Mouse (Mus musculus) skeletal muscle tissue, adult 2 months (tissue): ENCODE data around the gene Gm17416.

Source experiments
- DNase-seq: peaks from one replicate; pipeline ENCODE4 v3.0.0-alpha.2; 2012; ENCODE audit warnings: low read depth, low spot score

Gene Gm17416

DNA sequence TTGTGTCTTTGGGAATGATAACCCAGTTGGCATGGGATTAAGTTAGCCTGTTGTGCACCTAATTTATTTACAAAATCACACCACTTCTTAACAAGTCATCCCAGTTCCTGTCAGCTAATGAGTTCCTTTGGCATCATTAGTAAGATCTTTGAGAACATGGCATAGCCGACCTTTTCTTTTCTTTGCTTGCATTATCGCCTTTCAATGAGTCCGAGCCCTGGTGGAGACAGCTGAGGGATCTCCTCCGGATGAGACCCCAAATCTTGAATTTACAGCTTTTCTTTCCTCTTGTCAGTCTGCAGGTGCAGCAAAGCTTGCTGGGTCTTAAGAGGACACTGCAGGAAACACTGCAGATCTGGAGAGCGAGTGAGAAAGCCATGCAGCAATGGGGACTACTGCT is at the start of gene Gm17416:
Gene Gm17416, plus strand, starts transcription at position 301 of the 400 bp plus-strand sequence.
- DNase-seq = no peak

DNA sequence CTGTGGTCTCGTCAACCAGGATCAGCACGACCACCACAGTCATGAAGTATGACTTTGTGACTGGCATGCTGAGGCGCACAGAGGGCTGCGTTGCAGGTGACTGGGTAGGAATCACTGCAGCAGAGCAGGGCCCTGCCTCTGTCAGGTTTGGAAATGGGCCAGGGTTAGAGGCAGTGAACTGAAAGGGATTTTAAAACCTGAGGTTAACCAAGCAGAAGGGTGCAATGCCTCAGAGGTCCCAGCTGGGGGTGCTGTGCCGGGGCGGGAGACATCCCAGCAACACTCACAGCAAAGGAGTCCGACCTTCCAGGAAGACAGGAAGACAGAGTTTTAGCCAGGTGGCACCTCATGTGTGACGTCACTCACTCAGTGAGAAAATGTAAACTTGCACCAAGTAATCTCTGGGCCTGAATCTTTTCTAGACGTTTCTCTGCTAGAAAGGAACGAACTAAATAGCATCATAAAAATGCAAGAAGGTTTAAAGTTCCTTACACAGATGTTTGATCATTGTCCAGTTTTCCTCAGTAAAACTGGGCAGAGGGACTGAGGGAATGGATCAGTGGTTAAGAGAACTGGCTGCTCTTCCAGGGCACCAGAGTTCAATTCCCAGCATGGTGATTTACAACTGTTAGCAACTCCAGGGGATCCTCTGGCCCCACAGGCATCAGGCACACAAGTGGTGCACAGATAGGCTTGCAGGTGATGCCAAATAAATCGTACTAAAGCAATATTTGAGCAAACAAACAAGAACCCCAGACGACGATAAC is 29.0 kb upstream of the Gm17416 start, which contains the start of gene Defb29:
Gene Defb29, minus strand, starts transcription at position 155 of the 767 bp plus-strand sequence.
- DNase-seq = no peak

DNA sequence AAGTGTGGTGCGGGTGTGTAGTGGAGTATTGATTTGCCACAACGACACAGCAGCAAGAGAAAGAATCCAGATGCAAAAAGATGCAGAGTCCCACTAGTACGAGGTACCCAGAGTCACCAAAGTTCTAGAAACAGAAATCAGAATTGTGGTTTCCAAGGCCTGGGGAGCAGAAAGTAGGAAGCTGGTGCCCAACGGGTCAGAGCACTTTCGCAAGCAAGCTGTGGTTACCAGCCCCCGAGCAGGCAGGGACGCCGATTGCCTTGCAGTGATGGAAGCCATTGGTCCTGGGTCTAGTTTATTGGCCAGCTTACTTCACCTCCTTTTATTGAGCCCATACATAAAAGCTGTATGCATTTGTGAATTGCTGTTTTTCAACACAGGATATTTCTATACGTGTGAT is 27.2 kb upstream of the Gm17416 start:
- no peak for DNase-seq

DNA sequence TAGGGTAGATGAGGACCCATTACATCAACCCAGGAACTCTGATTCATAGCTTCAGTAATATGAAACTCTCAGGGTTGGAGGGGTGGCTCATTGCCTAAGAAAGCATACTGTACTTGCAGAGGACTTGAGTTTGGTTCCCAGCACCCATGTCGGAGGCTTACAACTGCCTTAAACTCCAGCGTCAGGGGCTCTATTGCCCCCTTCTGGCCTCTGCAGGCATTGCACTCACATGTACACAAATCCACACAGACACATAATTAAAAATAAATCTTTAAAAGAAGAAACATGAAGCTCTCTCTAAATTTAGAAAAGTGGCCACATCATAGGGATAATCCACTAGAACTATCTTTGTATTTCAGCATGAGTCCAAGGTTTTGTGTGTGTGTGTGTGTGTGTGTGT is 26.2 kb upstream of the Gm17416 start:
- DNase-seq = no peak

DNA sequence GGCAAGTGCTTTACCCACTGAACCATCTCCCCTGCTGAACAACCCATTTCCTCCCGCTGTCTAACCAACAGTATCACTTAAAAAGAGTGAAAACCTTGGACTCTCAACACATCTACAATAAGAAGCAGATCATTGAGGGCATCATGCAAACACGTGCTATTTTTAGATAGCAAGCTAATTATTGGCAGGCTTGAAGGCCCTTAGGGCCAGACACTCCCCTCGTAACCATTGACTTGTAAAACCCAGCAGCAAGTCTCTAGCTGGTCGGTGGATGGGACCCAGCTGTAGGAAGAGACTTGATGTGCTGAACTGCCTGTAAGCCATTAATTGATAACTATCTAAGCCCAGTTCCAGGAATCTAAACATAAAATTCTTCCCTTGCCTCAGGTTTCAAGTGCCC is 25.7 kb upstream of the Gm17416 start:
- no peak for DNase-seq

DNA sequence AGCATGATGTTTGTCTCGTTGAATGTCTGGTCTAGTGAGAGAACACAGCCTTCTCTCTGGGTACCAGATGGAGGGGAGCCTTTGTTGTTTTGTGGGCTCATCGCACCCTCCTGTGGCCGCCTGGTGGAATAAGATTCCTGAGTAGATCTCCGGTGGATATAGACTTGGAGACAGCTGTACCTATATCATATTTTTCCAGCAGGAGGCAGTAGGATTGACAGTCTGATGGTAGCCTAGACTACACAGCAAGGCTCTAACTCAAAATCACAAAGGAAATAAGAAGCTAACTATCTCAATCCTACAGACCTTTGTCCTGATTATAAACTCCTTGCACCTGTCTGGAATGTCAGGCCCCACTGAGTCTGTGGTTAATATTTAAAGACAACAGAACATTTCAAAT is 24.4 kb upstream of the Gm17416 start:
- DNase-seq = no peak

DNA sequence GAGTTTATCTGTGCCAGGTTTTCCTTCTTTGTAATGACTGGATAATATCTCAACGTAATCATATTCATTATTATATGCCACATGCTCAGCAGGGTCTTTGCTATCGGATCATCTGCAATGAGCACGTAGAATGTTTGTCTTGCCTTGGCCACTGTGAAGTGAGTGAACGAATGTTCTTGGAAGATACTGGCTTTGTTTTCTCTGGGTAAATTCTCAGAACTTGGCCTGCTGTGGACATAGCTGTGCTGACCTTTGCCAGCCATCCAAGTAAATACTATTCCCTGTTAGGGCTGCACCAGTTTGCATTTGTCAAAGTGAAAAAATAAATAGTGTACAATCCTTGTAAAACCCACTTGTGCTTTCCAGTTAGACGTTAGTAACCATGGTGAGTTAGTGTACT is 21.0 kb upstream of the Gm17416 start:
- no peak for DNase-seq

DNA sequence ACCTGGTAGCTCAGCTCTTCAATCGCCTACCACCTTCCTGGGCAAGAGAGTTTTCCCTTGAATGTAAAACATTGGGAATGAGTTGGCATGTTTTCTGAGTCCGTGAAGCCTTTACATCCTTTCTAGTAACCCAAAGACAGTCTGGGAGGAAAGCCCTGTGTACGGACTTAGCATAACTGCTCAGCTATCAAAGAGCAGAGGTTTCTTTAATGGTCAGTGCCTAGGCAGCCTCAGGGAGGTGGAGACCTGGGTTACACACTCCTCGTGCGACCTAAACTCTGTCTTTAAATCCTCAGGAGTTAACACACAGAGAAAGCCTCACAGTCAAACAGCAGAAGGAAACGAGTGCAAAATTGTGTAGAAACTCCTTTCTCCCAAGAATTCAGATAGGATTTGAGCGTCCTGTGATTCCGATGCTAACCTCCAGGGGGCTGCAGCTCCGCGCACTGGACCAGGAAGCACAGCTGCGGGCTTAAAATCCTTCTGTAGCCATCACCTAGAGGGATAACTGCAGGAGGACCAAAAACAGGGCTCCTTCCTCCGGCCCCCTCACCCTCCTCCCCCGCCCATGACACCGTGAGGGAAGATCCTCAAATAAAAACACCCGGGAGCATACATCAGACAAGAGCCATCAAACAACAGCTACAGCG is 15.2 kb upstream of the Gm17416 start:
- DNase-seq = no peak

DNA sequence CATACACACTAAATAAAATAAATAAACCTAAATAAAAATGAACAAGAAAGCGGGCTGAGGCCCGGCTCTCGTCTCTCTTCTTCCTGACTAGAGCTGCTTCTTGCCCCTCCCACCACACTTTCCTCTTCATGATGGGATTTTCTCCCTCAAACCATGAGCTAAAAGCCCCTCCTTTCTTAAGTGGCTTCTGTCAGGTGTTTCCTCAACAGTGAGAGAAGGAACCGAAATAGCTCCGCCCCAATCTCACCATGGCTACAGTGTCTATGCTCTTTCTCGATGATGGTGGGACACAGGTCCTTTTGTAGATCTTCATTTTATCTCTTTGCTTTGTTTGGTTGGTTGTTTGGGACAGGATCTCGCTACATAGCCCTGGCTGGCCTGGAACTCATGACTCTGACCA is 12.5 kb upstream of the Gm17416 start:
- no peak for DNase-seq

DNA sequence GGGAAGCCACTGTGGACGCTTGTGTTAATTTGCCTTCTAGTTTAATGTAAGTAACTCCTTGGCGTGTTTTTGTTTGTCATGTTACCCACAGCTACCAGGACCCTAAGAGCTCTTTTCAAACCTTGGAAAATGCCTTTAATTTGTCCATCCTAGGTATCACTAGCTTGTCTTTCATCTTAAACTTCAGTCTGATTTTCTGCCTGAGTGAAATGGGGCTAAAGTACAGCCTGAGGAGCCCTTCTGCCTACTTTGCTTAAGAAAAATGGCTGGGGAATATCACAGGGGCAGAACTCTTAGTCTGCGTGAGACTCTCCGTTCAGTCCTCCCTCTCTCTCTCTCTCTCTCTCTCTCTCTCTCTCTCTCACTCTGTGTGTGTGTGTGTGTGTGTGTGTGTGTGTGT is 743 bp downstream of the Gm17416 start:
- no peak for DNase-seq

DNA sequence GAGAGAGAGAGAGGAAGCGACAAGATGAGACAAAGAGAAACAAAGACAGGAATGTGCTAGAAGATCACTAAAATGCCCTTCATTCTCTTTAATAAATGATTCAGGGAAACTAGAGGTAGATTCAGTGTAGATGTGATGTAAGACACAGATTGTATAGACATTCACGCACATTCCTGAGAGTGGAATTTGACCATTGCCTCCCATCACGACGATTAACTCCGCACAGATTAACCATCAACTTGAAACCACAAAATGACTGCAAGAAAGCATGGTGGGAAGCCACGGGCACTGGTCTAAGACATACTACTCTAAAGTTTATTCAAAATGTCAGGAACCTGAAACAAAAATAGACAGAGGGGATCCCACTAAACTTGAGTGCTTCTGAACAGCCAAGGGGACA is 1.2 kb downstream of the Gm17416 start:
- no peak for DNase-seq

DNA sequence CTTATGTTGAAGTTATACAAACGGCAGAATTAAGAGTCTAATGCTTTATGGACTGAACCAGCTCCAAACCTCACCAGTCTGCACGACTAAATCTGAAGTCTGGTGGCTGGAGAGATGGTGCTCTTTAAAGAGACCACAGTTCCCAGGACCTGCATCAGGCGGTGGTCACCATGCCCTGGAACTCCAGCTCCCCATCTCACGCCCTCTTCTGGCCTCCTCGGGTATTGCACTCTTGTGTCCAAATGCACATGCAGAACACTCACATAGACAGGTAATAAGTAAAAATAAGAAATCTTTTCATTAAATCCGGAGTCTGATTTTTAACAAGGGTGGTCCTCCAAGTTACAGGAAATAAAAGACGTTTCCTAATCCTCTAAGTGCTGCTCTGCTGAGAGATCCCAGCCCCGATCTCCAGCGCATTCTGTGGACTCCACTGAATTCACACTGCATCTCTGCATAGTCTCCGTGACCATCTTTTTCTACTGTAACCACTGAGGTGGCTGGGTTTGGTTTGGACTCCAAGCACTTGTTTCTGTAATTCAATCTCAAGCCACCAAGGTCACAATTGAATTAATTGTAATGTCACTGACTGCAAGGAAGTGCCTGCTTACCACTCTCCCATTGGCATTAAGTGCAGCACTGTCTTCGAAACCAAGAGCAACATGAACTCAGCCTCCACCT is 3.1 kb downstream of the Gm17416 start, which contains the start of gene Defb21:
Gene Defb21, plus strand, starts transcription at position 631 of the 681 bp plus-strand sequence.
- no peak for DNase-seq

DNA sequence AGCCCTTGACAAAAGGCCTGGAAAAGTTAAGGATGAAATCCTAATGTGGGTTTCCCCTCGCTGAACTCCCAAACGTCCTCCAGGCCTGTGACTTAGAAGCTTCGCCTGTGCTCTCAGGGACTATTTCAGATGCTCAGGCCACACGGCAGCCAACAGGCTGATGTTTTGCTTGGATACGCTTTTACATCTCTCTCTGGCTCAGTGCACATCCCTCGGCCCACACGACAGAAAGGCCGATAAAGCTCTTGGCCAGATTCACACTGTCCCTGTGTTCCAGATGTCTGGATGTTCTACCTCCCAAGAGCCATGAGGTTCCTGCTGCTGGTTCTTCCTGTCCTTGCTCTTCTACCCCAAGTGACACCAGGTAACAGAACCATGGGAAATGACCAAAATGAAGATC is 4.3 kb downstream of the Gm17416 start:
- no peak for DNase-seq

DNA sequence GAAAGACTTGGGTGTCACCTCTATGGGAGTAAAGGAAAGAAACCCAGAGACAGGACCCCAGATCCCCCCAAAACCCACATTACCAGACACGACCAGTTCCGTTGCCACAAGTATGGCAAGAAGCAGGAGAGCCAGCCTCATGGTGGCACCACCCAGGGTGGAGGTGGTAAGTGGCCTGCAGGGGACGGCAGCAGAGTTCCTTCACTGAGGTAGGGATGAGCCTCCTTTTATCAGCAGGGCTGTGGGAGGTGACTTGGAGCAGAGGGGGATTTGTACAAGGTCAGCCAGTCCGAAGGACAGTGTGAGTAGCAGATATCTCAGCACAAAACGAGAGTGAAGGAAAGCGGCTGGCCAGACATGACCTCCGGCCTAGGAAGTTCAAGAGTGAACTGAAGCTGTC is 11.0 kb downstream of the Gm17416 start, which contains the start of gene Defb19:
Gene Defb19, minus strand, starts transcription at position 206 of the 400 bp plus-strand sequence.
- no peak for DNase-seq

DNA sequence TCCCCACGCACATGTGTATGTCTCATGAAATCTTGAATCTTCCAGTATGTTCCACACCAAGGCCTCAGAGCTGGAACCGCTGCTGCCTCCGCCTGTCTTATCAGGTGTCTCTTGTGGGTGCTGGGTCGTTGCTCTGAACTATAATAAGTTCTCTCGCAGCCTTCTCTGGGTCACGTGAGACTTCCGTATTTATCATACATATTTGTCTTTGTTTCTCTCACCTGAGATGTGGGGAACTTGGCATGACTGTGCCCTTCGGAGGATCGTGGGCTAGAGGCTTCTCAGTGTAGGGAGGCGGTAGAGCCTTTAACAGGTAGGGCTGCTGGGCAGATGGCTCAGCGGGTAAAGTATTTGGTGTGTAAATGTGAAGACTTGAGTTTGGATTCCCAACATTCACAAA is 11.5 kb downstream of the Gm17416 start:
- no peak for DNase-seq

DNA sequence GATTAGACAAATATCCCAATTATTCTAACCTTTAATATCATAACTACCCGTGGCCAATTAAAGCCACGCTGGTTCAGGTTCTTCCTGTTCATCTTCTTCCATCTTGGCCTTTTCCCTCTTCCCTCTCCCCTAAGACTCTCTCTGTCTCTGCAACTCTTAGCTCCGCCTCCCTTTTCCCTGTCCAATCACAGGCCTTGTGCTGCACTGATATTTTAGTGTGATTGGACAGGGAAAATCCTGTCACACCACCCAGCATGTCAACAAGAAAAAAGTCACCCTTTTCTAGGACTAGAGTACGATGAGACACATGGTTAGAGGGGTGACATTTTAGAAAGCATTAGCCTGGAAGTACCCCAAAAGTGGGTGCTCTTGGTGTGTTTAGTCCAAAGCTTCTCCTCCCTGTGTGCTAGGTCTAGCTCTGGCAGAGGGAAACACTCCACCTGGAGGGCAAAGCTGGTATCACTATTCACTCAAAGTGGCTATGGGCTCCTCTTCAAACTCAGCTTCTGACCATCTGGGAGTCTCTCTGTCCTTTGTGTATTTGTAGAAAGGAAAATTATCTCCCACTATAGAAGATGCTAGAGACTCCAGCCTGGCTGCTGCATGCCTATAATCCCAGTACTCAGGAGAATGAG is 17.9 kb downstream of the Gm17416 start:
- DNase-seq = no peak

DNA sequence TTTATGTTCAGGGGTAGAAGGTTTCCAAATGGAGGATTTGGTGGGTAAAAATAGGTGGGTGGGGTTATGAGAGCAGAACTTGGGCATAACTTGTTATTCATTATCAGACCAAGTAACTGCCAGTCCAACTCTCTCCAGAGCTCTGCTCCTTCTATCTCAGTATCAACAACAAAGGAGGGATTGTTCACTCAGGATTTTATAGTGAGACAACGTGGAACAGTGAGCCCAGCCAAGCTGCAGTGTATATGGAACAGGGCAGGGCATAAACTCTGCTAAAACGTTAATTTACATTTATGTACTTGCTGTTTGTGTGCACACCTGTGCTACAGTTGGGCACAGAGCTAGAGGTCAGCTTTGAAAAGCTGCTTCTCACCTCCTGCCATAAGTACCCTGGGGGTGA is 19.3 kb downstream of the Gm17416 start:
- DNase-seq = no peak

DNA sequence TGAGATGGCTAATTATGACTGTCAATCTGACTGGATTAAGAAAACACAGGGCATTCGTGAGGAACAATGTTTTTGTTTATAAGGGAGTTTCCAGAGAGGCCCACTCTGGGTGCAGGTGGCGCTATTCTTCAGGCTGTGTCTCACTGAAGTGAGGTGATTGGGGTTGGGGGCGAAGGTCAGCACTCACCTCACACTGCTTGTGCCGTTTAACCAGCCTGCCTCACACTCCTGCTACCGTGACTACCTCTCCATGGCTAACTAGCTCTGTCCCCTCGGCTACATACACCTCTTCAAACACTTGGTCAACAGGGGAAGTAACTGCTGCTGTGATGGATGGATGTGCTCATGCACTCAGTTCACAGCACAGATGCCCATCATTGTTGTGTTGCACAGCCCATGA is 19.9 kb downstream of the Gm17416 start:
- no peak for DNase-seq

DNA sequence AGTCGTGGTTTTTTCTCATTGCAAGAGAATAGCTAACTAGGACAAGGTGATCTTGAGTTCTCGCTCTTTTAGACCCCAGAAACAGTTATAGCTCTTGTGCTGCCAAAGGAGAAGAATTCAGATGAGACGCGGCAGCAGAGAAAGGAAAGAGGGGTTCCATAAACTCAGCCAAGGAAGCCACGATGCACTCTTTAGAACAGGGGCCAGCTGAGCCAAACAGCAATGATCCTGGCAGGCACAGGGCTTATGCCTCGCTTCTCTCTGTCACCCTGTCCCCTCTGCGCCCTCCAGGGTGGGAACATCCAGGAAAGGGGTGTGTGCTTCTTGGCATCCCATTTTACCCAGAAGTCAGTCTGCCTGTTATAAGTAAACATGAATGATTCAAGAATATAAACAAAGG is 30.2 kb downstream of the Gm17416 start, which contains the start of gene Defb45:
Gene Defb45, minus strand, starts transcription at position 101 of the 400 bp plus-strand sequence.
- no peak for DNase-seq

DNA sequence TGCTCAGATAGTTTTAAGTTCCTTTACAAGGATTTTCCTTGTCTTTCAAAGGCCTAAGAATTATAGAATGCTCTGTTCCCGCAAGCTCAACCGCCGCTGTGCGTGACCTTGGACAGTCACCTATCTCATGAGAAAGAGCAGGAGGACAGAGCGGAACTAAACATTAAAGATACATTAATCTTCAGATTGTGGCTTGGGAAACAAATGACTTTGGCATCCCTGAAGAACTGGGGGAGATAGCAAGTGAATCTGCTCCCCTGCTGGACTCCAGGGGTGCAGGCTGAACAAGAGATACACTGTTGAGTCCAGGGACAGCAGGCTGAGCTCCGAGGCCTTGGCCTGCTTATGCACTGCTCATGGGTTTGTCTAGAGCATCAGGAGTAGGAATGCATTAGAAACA is 30.9 kb downstream of the Gm17416 start:
- DNase-seq = no peak

DNA sequence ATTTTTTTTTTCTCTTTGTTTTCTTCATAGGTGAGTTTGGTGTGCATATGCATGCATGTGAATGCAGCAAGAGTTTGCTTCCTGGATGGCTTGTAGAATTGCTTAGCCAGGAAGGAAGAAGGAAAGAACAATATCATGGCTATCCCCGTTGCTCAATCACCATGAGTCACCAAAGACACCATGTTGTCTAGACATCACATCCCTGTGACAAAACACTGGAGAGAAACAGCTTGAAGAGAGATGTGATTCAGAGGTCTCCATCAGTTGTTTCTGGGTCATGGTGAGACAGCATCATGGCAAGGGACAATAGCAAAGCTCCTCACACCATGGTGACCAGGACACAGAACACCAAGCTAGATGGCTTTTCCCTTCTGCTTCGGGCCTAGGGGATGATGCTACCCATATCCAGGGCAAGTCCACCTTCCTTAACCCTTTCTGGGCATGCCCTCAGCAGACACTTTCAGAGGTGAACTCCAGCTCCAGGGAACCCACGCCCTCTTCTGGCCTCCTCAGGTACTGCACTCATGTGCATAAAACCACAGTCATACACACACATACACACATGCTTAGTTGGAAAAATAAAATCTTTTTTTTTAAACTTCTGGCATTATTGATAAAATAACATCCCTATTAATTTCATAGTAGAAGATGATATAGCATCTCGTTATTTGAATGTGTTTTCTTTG is 32.3 kb downstream of the Gm17416 start:
- no peak for DNase-seq
